25 mouse cellular contexts compared by ENCODE assay signal in genomic region chr5:90988592-90988991, GRCm38 (mm10). TPM values are rescaled to one million over a fixed set of nuclear protein-coding genes. Genes with fewer than 3 reads are reported as not detected.
DNase-seq lines count a peak whose midpoint lies in the region; TF ChIP-seq lines count a peak whose summit lies in the region.
"Had no signal": no experiment of that assay in that cellular context is flagged by ENCODE, and none has a peak within 500 bp of the region (broad histone marks: within the 10 kb centered on the region; RNA-seq: fewer than 3 reads in every experiment).

No protein-coding gene starts in this region.

- H3K79me2 ChIP-seq in myocyte (ENCODE audit: control insufficient read depth, insufficient read depth): no peaks in the 10 kb centered on the region

- H3K4me2 ChIP-seq in myocyte (ENCODE audit: low read depth): no peak overlapping the region
- H3K4me2 ChIP-seq: embryonic facial prominence, embryonic 12.5 days; forebrain, embryonic 13.5 days; forebrain, embryonic 15.5 days had no signal

- H3K36me3 ChIP-seq in myocyte (ENCODE audit: control insufficient read depth, insufficient read depth): no peaks in the 10 kb centered on the region
- H3K36me3 ChIP-seq: embryonic facial prominence, embryonic 12.5 days; forebrain, embryonic 15.5 days; G1E had no signal

- H3K27me3 ChIP-seq in myocyte (ENCODE audit: control insufficient read depth, insufficient read depth, insufficient read length): no peaks in the 10 kb centered on the region
- H3K27me3 ChIP-seq: CH12.LX; embryonic facial prominence, embryonic 12.5 days; forebrain, embryonic 13.5 days; forebrain, embryonic 15.5 days; Patski had no signal

- no peak overlapping the region for H3K4me3 ChIP-seq in myocyte
- H3K4me3 ChIP-seq: embryonic facial prominence, embryonic 10.5 days; embryonic facial prominence, embryonic 12.5 days; forebrain, embryonic 13.5 days; forebrain, embryonic 15.5 days had no signal

- H3ac ChIP-seq in myocyte (ENCODE audit: control insufficient read depth, insufficient read length): no peak overlapping the region

- TF ChIP-seq POLR2A in myocyte (IDR thresholded peaks at IDR 0.05; ENCODE audit: insufficient read length, low read depth): no peak

- peak; percentile 61 for DNase-seq in 3T3-L1 (ENCODE audit: low read depth, low spot score)
- DNase-seq in 416B (ENCODE audit: low read depth): peak; percentile 61
- DNase-seq in Muller cell, postnatal 12 days (ENCODE audit: inconsistent ontology term): peak; percentile 16
- DNase-seq in frontal cortex, adult 2 months (ENCODE audit: extremely low spot score in 1 of 2, low spot score in 1 of 2): no peak
- no peak for DNase-seq in ovary, postnatal 14 days (ENCODE audit: low spot score)
- DNase-seq in gastrocnemius, postnatal 4 days (ENCODE audit: low spot score in 2 of 2): no peak
- DNase-seq: adrenal gland, adult 8-10 months; adrenal gland, postnatal 14 days; adrenal gland, postnatal 36 days; cerebellum, adult 11-12 months; cerebellum, adult 2 months; cerebellum, adult 9-10 months; cerebellum, postnatal 10 days; cerebellum, postnatal 25 days; forebrain, postnatal 0 days had no signal

TF ChIP-seq in myocyte, 11 proteins besides CTCF, POLR2A, EP300 and RAD21:
- TF ChIP-seq MYOD1 (IDR thresholded peaks at IDR 0.05; ENCODE audit: control insufficient read depth in 1 of 3, insufficient read length in 2 of 3, low read depth in 2 of 3): peak in 2 of 3 experiments; percentile 64 to 84
- TF ChIP-seq E2F4 (IDR thresholded peaks at IDR 0.05; ENCODE audit: insufficient read depth): no peak
- peak; percentile 38; the same call in 1 of the 2 replicates for TF ChIP-seq CEBPB (IDR thresholded peaks at IDR 0.05; ENCODE audit: insufficient read depth, poor library complexity, severe bottlenecking)

RNA-seq across cellular contexts. Expression of gene Epgn, which starts 38.7 kb away (rescaled TPM):
- 0.08 TPM for polyA plus RNA-seq in myocyte (2012; fragmentation: generic; extraction: Trizol)
- 0.04 and 0.08 TPM in 2 replicates for polyA plus RNA-seq in frontal cortex, adult 2 months (2012; rRNA removed)
- total RNA-seq in gastrocnemius, postnatal 4 days (2021): under 1 TPM; 0.56 to 0.73 TPM
- total RNA-seq: adrenal gland, postnatal 14 days; adrenal gland, postnatal 36 days; CH12.LX had no signal
- polyA plus RNA-seq: activated CD4-positive, CD25-positive, alpha-beta regulatory T cell, adult 4 months; CD4-positive, CD25-positive, alpha-beta regulatory T cell, adult 4 months; G1E had no signal

RNA-seq across cellular contexts. Expression of gene Mthfd2l, which starts 57.7 kb away (rescaled TPM):
- polyA plus RNA-seq in myocyte (2012; fragmentation: generic; extraction: Trizol): 11.9 TPM
- 19.0 and 23.6 TPM in 2 replicates for polyA plus RNA-seq in frontal cortex, adult 2 months (2012; rRNA removed)
- total RNA-seq in gastrocnemius, postnatal 4 days (2021): 10 to 100 TPM; 22.0 to 22.2 TPM

Comparison
In these comparisons a context has a peak if more than half of its experiments do, and no peak if none do; other contexts are left out.
1. DNase-seq: peak in 3T3-L1 (single experiment), 416B (single experiment) and Muller cell, postnatal 12 days (single experiment); none in frontal cortex, adult 2 months (0 of 2), ovary, postnatal 14 days (single experiment) and gastrocnemius, postnatal 4 days (0 of 2).